Mouse (Mus musculus): ENCODE results near the gene Catsperz.

The Catsperz gene

GRCm38 (mm10) chr19:6922901-6923735, 2.1 kb downstream of the Catsperz start:
- peak in 1 of 2 experiments; percentile 14 for DNase-seq

GRCm38 (mm10) chr19:6921647-6922567, 3.3 kb downstream of the Catsperz start, which contains the start of gene Esrra:
Gene Esrra, minus strand, starts transcription at chr19:6921813.
- peak; percentile 99 to 100 for DNase-seq

GRCm38 (mm10) chr19:6920741-6921636, 4.2 kb downstream of the Catsperz start:
- peak in 1 of 2 experiments; percentile 71 for DNase-seq

GRCm38 (mm10) chr19:6919876-6920740, 5.1 kb downstream of the Catsperz start:
- DNase-seq, result peak; percentile 48 to 64

- no peak for DNase-seq
Measured at GRCm38 (mm10) chr19:6919431-6919830, 5.7 kb downstream of the Catsperz start.

GRCm38 (mm10) chr19:6918321-6918720, 6.9 kb downstream of the Catsperz start:
- no peak for DNase-seq

GRCm38 (mm10) chr19:6916496-6916895, 8.7 kb downstream of the Catsperz start:
- no peak for DNase-seq

- DNase-seq, result no peak
Measured at GRCm38 (mm10) chr19:6915276-6915675, 9.9 kb downstream of the Catsperz start.

GRCm38 (mm10) chr19:6914540-6914939, 10.6 kb downstream of the Catsperz start:
- no peak for DNase-seq

GRCm38 (mm10) chr19:6913991-6914390, 11.2 kb downstream of the Catsperz start:
- no peak for DNase-seq

GRCm38 (mm10) chr19:6913036-6913435, 12.1 kb downstream of the Catsperz start:
- DNase-seq, result no peak

- DNase-seq, result no peak
Measured at GRCm38 (mm10) chr19:6912205-6912970, 12.8 kb downstream of the Catsperz start.

- peak; percentile 25 to 37 for DNase-seq
Measured at GRCm38 (mm10) chr19:6911101-6912074, 13.8 kb downstream of the Catsperz start.

GRCm38 (mm10) chr19:6910306-6910705, 14.9 kb downstream of the Catsperz start:
- DNase-seq, result peak in 1 of 2 experiments; percentile 64

- peak; percentile 91 to 95 for DNase-seq
Measured at GRCm38 (mm10) chr19:6909507-6910289, 15.5 kb downstream of the Catsperz start, which contains the start of the genes Trmt112 and Prdx5. Gene Trmt112, plus strand, starts transcription at chr19:6909698. Gene Prdx5, minus strand, starts transcription at chr19:6910106.

GRCm38 (mm10) chr19:6909021-6909420, 16.2 kb downstream of the Catsperz start:
- no peak for DNase-seq

GRCm38 (mm10) chr19:6907811-6908540, 17.2 kb downstream of the Catsperz start:
- peak; percentile 23 to 25 for DNase-seq
